8 mouse cellular contexts compared by ENCODE assay signal in genomic region chr13:55210971-55211220, GRCm38 (mm10). TPM values are rescaled to one million over a fixed set of nuclear protein-coding genes. Genes with fewer than 3 reads are reported as not detected.
DNase-seq lines count a peak whose midpoint lies in the region; ATAC-seq and TF ChIP-seq lines count a peak whose summit lies in the region.

No protein-coding gene starts in this region.

- H3K27me3 ChIP-seq in lung, embryonic 14.5 days (ENCODE audit: insufficient read depth, low read length), result no peaks in the 10 kb centered on the region
- H3K27me3 ChIP-seq in embryonic facial prominence, embryonic 12.5 days, result no peaks in the 10 kb centered on the region
- no peaks in the 10 kb centered on the region for H3K27me3 ChIP-seq in heart, embryonic 15.5 days
- H3K27me3 ChIP-seq in liver, embryonic 14.5 days (ENCODE audit: control insufficient read depth, insufficient read depth, low read length), result no peaks in the 10 kb centered on the region
- H3K27me3 ChIP-seq in stomach, postnatal 0 days (ENCODE audit: control insufficient read depth, insufficient read depth, low read length), result no peaks in the 10 kb centered on the region

- intact Hi-C loops in gastrocnemius, postnatal 36 days (cut with DNase I), result no loop called here

- no peak for TF ChIP-seq CTCF in lung, embryonic 14.5 days (IDR thresholded peaks at IDR 0.05; ENCODE audit: low read depth)
- no peak for TF ChIP-seq CTCF in liver, embryonic 14.5 days (IDR thresholded peaks at IDR 0.05; ENCODE audit: low read depth)
- TF ChIP-seq CTCF in stomach, postnatal 0 days (IDR thresholded peaks at IDR 0.05; ENCODE audit: low read depth), result no peak

- peak overlapping the region; percentile 99 for H3K27ac ChIP-seq in lung, embryonic 14.5 days (ENCODE audit: low read depth)
- H3K27ac ChIP-seq in embryonic facial prominence, embryonic 12.5 days, result peak overlapping the region; percentile 98
- peak overlapping the region; percentile 95 for H3K27ac ChIP-seq in heart, embryonic 15.5 days
- peak overlapping the region; percentile 61 for H3K27ac ChIP-seq in liver, embryonic 14.5 days
- H3K27ac ChIP-seq in stomach, postnatal 0 days (replicated peaks), result peak overlapping the region; percentile 98

- H3K9me3 ChIP-seq in lung, embryonic 14.5 days (ENCODE audit: low read depth, low read length), result no peaks in the 10 kb centered on the region
- H3K9me3 ChIP-seq in embryonic facial prominence, embryonic 12.5 days, result no peaks in the 10 kb centered on the region
- no peaks in the 10 kb centered on the region for H3K9me3 ChIP-seq in heart, embryonic 15.5 days (replicated peaks)
- H3K9me3 ChIP-seq in liver, embryonic 14.5 days (ENCODE audit: control insufficient read depth, low read length), result no peaks in the 10 kb centered on the region
- no peaks in the 10 kb centered on the region for H3K9me3 ChIP-seq in stomach, postnatal 0 days (ENCODE audit: control insufficient read depth, low read length)

- H3K4me3 ChIP-seq in lung, embryonic 14.5 days (ENCODE audit: low read depth, low read length), result peak overlapping the region; percentile 81
- H3K4me3 ChIP-seq in embryonic facial prominence, embryonic 12.5 days, result peak overlapping the region; percentile 81
- H3K4me3 ChIP-seq in heart, embryonic 15.5 days, result peak overlapping the region; percentile 70
- peak overlapping the region; percentile 64 to 91 for H3K4me3 ChIP-seq in liver, embryonic 14.5 days (ENCODE audit: insufficient read depth in 1 of 2, low read depth in 2 of 2, low read length in 2 of 2)
- peak overlapping the region; percentile 75 for H3K4me3 ChIP-seq in stomach, postnatal 0 days (ENCODE audit: low read depth, low read length)

- H3K4me1 ChIP-seq in lung, embryonic 14.5 days (ENCODE audit: insufficient read depth), result peaks cover 26% of the 10 kb centered on the region
- H3K4me1 ChIP-seq in embryonic facial prominence, embryonic 12.5 days, result peaks cover 27% of the 10 kb centered on the region
- peaks cover 42% of the 10 kb centered on the region for H3K4me1 ChIP-seq in heart, embryonic 15.5 days (replicated peaks)
- H3K4me1 ChIP-seq in liver, embryonic 14.5 days (replicated peaks; ENCODE audit: control insufficient read depth in 2 of 2, insufficient read depth in 2 of 2, low read length in 1 of 2), result peaks cover 20 to 35% of the 10 kb centered on the region in 2 experiments
- H3K4me1 ChIP-seq in stomach, postnatal 0 days (replicated peaks; ENCODE audit: control insufficient read depth, insufficient read depth), result peaks cover 16% of the 10 kb centered on the region; the same call in 1 of the 2 replicates

- no peak for TF ChIP-seq EP300 in liver, embryonic 14.5 days (IDR thresholded peaks at IDR 0.05; ENCODE audit: low read depth)
- peak; percentile 43 for TF ChIP-seq EP300 in stomach, postnatal 0 days (optimal IDR thresholded peaks at IDR 0.05)

- peak; percentile 72 for ATAC-seq in lung, embryonic 14.5 days (ENCODE audit: insufficient read depth)
- ATAC-seq in embryonic facial prominence, embryonic 12.5 days (ENCODE audit: insufficient number of reproducible peaks, insufficient read depth, low FRiP score, low TSS enrichment), result peak; percentile 65
- no peak; the same call in 1 of the 2 replicates for ATAC-seq in heart, embryonic 15.5 days (replicated peaks; ENCODE audit: insufficient number of reproducible peaks, insufficient read depth, low FRiP score, low read depth)
- peak; percentile 64 for ATAC-seq in liver, embryonic 14.5 days (ENCODE audit: insufficient read depth)
- peak; percentile 73 for ATAC-seq in stomach, postnatal 0 days (ENCODE audit: low FRiP score, low TSS enrichment)

- peak overlapping the region; percentile 80 for H3K9ac ChIP-seq in lung, embryonic 14.5 days
- H3K9ac ChIP-seq in embryonic facial prominence, embryonic 12.5 days, result peak overlapping the region; percentile 97
- H3K9ac ChIP-seq in heart, embryonic 15.5 days, result peak overlapping the region; percentile 92
- H3K9ac ChIP-seq in liver, embryonic 14.5 days (replicated peaks), result peak overlapping the region; percentile 89
- H3K9ac ChIP-seq in stomach, postnatal 0 days (ENCODE audit: low read length), result peak overlapping the region; percentile 91

- DNase-seq in lung, embryonic 14.5 days, result no peak
- no peak for DNase-seq in lung, postnatal 25 days (ENCODE audit: low spot score)
- DNase-seq in liver, embryonic 14.5 days (ENCODE audit: low read depth in 3 of 3, low spot score in 3 of 3), result no peak
- DNase-seq in stomach, postnatal 0 days (ENCODE audit: low spot score), result no peak
- DNase-seq in gastrocnemius, postnatal 36 days, result no peak
- DNase-seq in spleen, postnatal 36 days (ENCODE audit: low spot score in 2 of 2), result no peak

- 1% methylated on average over 17 of the region's 17 CpGs for WGBS in lung, embryonic 14.5 days
- WGBS in embryonic facial prominence, embryonic 12.5 days, result 1% methylated on average over 17 of the region's 17 CpGs
- WGBS in heart, embryonic 15.5 days, result 2% methylated on average over 17 of the region's 17 CpGs
- 1% methylated on average over 17 of the region's 17 CpGs for WGBS in liver, embryonic 14.5 days (ENCODE audit: insufficient replicate concordance)
- WGBS in stomach, postnatal 0 days, result 1% methylated on average over 17 of the region's 17 CpGs

- peaks cover 28% of the 10 kb centered on the region for H3K36me3 ChIP-seq in lung, embryonic 14.5 days (ENCODE audit: insufficient read depth)
- peaks cover 14% of the 10 kb centered on the region for H3K36me3 ChIP-seq in embryonic facial prominence, embryonic 12.5 days
- peaks cover 11% of the 10 kb centered on the region for H3K36me3 ChIP-seq in heart, embryonic 15.5 days
- H3K36me3 ChIP-seq in liver, embryonic 14.5 days (replicated peaks; ENCODE audit: control insufficient read depth, insufficient read depth, low read depth), result peaks cover 17% of the 10 kb centered on the region
- no peaks in the 10 kb centered on the region; the same call in 1 of the 2 replicates for H3K36me3 ChIP-seq in stomach, postnatal 0 days (ENCODE audit: control insufficient read depth, insufficient read depth, low read length)

- H3K4me2 ChIP-seq in lung, embryonic 14.5 days, result peak overlapping the region; percentile 95
- peak overlapping the region; percentile 92 for H3K4me2 ChIP-seq in embryonic facial prominence, embryonic 12.5 days (replicated peaks)
- peak overlapping the region; percentile 83 for H3K4me2 ChIP-seq in heart, embryonic 15.5 days
- peak overlapping the region; percentile 80 for H3K4me2 ChIP-seq in liver, embryonic 14.5 days (ENCODE audit: low read depth)
- H3K4me2 ChIP-seq in stomach, postnatal 0 days (replicated peaks; ENCODE audit: low read depth), result peak overlapping the region; percentile 91

RNA-seq across cellular contexts. Expression of gene Nsd1, which starts 1.3 kb away (rescaled TPM):
- 70.0 and 80.7 TPM in 2 replicates for polyA plus RNA-seq in lung, embryonic 14.5 days (2014; fragmentation: Nextera tagmentation; extraction: Ambion mirVana)
- 81.7 and 84.4 TPM in 2 replicates for polyA plus RNA-seq in embryonic facial prominence, embryonic 12.5 days (2016; fragmentation: Nextera tagmentation; extraction: Ambion mirVana)
- 41.5 and 42.5 TPM in 2 replicates for polyA plus RNA-seq in heart, embryonic 15.5 days (2015; fragmentation: Nextera tagmentation; extraction: Ambion mirVana)
- polyA plus RNA-seq in liver, embryonic 14.5 days (2012; rRNA removed), result 7.0 and 8.0 TPM in 2 replicates
- polyA plus RNA-seq in liver, embryonic 14.5 days (2014; fragmentation: Nextera tagmentation; extraction: Ambion mirVana), result 13.8 and 15.8 TPM in 2 replicates
- polyA plus RNA-seq in stomach, postnatal 0 days (2015; fragmentation: Nextera tagmentation; extraction: Ambion mirVana), result 33.7 and 35.0 TPM in 2 replicates
- total RNA-seq in gastrocnemius, postnatal 36 days (2021), result 10 to 100 TPM; 45.7 to 50.8 TPM

RNA-seq across cellular contexts. Expression of gene Fgfr4, which starts 58.5 kb away (rescaled TPM):
- 14.6 and 17.3 TPM in 2 replicates for polyA plus RNA-seq in lung, embryonic 14.5 days (2014; fragmentation: Nextera tagmentation; extraction: Ambion mirVana)
- 4.8 and 5.1 TPM in 2 replicates for polyA plus RNA-seq in embryonic facial prominence, embryonic 12.5 days (2016; fragmentation: Nextera tagmentation; extraction: Ambion mirVana)
- 0.72 and 2.0 TPM in 2 replicates for polyA plus RNA-seq in heart, embryonic 15.5 days (2015; fragmentation: Nextera tagmentation; extraction: Ambion mirVana)
- 3.9 and 4.7 TPM in 2 replicates for polyA plus RNA-seq in liver, embryonic 14.5 days (2012; rRNA removed)
- polyA plus RNA-seq in liver, embryonic 14.5 days (2014; fragmentation: Nextera tagmentation; extraction: Ambion mirVana), result 3.3 and 4.5 TPM in 2 replicates
- 1.4 and 1.6 TPM in 2 replicates for polyA plus RNA-seq in stomach, postnatal 0 days (2015; fragmentation: Nextera tagmentation; extraction: Ambion mirVana)
- total RNA-seq in gastrocnemius, postnatal 36 days (2021), result 1 to 10 TPM; 2.3 to 2.9 TPM
